Mouse (Mus musculus): ENCODE measurements around the gene Bmpr1a. TPM values are rescaled to one million over a fixed set of nuclear protein-coding genes. Genes with fewer than 3 reads are reported as not detected.

Gene Bmpr1a
- polyA plus RNA-seq (2014; fragmentation: Nextera tagmentation; extraction: Ambion mirVana) = 56.7 and 56.8 TPM in 2 replicates

DNA sequence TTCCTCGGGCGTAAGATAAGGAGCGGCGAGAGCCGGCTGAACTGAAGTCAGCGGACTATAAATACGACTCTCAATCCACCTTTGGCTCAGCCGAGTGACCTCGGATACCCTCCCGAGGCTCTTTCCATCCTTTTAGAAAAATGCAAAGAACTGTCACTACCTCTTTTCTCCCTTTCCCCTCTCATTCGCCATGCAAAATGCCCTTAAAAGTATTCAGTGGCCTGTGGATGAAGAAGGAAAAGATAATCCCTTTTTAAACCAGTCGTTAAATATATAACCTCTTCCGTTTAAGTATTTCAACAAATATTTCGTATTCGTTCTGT lies at the start of gene Bmpr1a:
Gene Bmpr1a (minus strand): TSS at position 17 of the 323 bp plus-strand sequence.
- H3K9me3 ChIP-seq (ENCODE audit: control insufficient read depth, low read length) = no peaks in the 10 kb centered on the region
- H3K36me3 ChIP-seq (ENCODE audit: control insufficient read depth, insufficient read depth, low read length) = no peaks in the 10 kb centered on the region
- peak within 1 kb of the TSS; percentile 97 for H3K27ac ChIP-seq (ENCODE audit: low read depth)
- DNase-seq (ENCODE audit: low spot score) (no peak), ATAC-seq (replicated peaks; ENCODE audit: low FRiP score, low TSS enrichment, low read depth) (no peak)
- no peaks in the 10 kb centered on the region for H3K27me3 ChIP-seq (replicated peaks; ENCODE audit: control insufficient read depth, insufficient read depth, low read length)
- 6% methylated on average over 15 of the region's 15 CpGs for WGBS
- H3K4me3 ChIP-seq (ENCODE audit: low read depth, low read length) = peak within 1 kb of the TSS; percentile 81
- H3K9ac ChIP-seq (ENCODE audit: low read length) = peak within 1 kb of the TSS; percentile 99
- peaks cover 17% of the 10 kb centered on the region for H3K4me1 ChIP-seq (replicated peaks; ENCODE audit: control insufficient read depth, insufficient read depth, low read length)
- H3K4me2 ChIP-seq (ENCODE audit: low read length) = peak within 1 kb of the TSS; percentile 60

DNA sequence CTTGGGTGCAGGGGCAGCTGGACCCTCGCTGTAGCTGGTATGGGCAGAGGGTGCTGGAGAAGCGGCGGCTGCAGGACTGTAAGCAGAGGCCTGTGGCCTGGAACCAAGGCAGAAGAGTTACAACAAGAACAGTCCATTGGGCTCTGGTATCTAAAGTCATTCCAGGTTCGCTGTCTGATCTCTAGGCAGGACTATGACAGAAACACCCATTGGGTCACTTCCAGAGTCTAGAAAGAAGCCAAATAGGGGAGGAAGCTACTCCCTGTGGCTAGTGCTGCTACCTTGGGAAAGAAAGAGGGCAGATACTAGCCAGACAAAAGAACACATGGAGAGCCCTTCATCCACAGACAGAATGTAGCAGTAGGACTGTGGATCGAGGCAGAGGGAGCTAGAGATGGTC lies 49.1 kb upstream of the Bmpr1a start:
- DNase-seq (ENCODE audit: low spot score) (no peak), ATAC-seq (replicated peaks; ENCODE audit: low FRiP score, low TSS enrichment, low read depth) (no peak)
- H3K27me3 ChIP-seq (replicated peaks; ENCODE audit: control insufficient read depth, insufficient read depth, low read length) = 0 out of 2 replicates have a peak, but pooled peaks cover 5% of the 10 kb centered on the region
- H3K9ac ChIP-seq (ENCODE audit: low read length) = no peak overlapping the region
- no peaks in the 10 kb centered on the region for H3K36me3 ChIP-seq (ENCODE audit: control insufficient read depth, insufficient read depth, low read length)
- H3K4me3 ChIP-seq (ENCODE audit: low read depth, low read length) = no peak overlapping the region
- no peak overlapping the region for H3K4me2 ChIP-seq (ENCODE audit: low read length)
- H3K9me3 ChIP-seq (ENCODE audit: control insufficient read depth, low read length) = no peaks in the 10 kb centered on the region
- no peak overlapping the region for H3K27ac ChIP-seq (ENCODE audit: low read depth)
- 96% methylated on average over 5 of the region's 5 CpGs for WGBS
- H3K4me1 ChIP-seq (replicated peaks; ENCODE audit: control insufficient read depth, insufficient read depth, low read length) = peaks cover 10% of the 10 kb centered on the region

DNA sequence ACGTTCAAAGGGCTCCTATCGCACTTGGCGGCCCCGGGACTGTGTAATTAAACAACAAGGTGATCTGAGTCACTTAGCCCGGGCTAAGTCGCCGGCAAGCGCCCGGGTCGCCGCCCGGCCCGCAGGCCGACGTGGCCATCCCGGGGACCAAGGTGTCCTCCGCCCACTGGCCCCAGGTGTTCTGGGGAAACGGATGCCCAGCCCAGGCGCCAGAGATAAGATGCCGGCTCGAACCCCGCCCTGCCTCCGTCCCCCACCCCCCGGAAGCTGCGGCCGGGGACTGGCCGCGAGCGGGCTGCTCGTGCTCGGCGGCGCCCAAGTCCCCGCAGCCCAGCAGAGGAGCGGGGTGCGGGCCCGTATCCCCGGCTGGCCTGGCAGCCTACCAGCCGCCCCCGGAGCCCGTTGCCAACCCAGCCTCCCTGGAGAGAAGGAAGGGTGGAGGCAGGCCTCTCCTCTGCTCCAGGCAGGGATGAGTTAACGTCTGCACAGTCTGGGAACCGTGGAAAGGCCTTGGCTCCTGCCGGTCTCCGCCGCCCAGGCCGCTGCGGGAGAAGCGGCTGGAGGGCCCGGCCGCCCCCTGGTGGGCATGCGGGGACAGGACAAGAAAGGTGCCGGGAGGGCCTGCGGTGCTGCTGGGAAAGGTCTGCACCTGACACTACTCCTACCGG lies 46.0 kb upstream of the Bmpr1a start:
- H3K27ac ChIP-seq (ENCODE audit: low read depth) = peak overlapping the region; percentile 87
- DNase-seq (ENCODE audit: low spot score) = peak; percentile 92
- peak overlapping the region; percentile 76 for H3K9ac ChIP-seq (ENCODE audit: low read length)
- no peaks in the 10 kb centered on the region for H3K9me3 ChIP-seq (ENCODE audit: control insufficient read depth, low read length)
- no peaks in the 10 kb centered on the region for H3K36me3 ChIP-seq (ENCODE audit: control insufficient read depth, insufficient read depth, low read length)
- under 1% methylated on average over 49 of the region's 55 CpGs for WGBS
- ATAC-seq (replicated peaks; ENCODE audit: low FRiP score, low TSS enrichment, low read depth) = peak; percentile 95
- H3K4me3 ChIP-seq (ENCODE audit: low read depth, low read length) = peak overlapping the region; percentile 70
- H3K4me2 ChIP-seq (ENCODE audit: low read length) = peak overlapping the region; percentile 74
- H3K4me1 ChIP-seq (replicated peaks; ENCODE audit: control insufficient read depth, insufficient read depth, low read length) = peaks cover 15% of the 10 kb centered on the region
- H3K27me3 ChIP-seq (replicated peaks; ENCODE audit: control insufficient read depth, insufficient read depth, low read length) = 0 out of 2 replicates have a peak, but pooled peaks cover 5% of the 10 kb centered on the region

DNA sequence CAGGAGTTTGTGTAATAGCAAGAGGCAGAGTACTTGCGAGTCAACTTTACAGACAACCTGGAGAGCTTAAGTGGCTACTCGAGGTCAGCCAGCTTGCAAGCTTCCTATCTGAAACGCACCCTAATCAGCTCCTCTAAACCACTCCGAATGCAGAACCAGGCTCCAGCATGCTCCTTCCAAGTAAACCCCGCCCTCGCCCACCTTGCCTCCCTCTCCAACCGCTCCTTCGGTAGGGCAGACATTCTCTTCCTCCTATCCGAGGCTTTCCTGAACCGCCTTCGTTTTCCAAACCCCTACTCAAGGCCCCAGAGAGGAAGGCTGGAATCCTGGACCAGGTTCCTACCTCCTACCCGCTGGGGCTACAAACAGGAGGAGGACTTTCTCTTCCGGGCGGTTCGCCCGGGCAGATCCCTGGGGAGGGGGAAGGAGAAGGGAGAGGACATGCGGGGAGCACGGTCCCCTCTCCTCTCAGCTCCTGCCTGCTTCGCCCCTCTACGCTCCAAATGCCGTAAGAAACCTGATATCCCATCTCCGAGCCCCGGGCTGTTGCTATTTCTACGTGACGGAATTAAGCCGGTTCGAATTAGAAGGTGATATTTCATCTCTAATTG lies 45.4 kb upstream of the Bmpr1a start:
- peak overlapping the region; percentile 70 for H3K4me3 ChIP-seq (ENCODE audit: low read depth, low read length)
- H3K27me3 ChIP-seq (replicated peaks; ENCODE audit: control insufficient read depth, insufficient read depth, low read length) = 0 out of 2 replicates have a peak, but pooled peaks cover 4% of the 10 kb centered on the region
- no peaks in the 10 kb centered on the region for H3K9me3 ChIP-seq (ENCODE audit: control insufficient read depth, low read length)
- H3K4me2 ChIP-seq (ENCODE audit: low read length) = peak overlapping the region; percentile 74
- under 1% methylated on average over 27 of the region's 27 CpGs for WGBS
- peaks cover 21% of the 10 kb centered on the region for H3K4me1 ChIP-seq (replicated peaks; ENCODE audit: control insufficient read depth, insufficient read depth, low read length)
- DNase-seq (ENCODE audit: low spot score) (peak; percentile 86), ATAC-seq (replicated peaks; ENCODE audit: low FRiP score, low TSS enrichment, low read depth) (peak; percentile 62)
- H3K27ac ChIP-seq (ENCODE audit: low read depth) = peak overlapping the region; percentile 87
- H3K36me3 ChIP-seq (ENCODE audit: control insufficient read depth, insufficient read depth, low read length) = no peaks in the 10 kb centered on the region
- peak overlapping the region; percentile 76 for H3K9ac ChIP-seq (ENCODE audit: low read length)

DNA sequence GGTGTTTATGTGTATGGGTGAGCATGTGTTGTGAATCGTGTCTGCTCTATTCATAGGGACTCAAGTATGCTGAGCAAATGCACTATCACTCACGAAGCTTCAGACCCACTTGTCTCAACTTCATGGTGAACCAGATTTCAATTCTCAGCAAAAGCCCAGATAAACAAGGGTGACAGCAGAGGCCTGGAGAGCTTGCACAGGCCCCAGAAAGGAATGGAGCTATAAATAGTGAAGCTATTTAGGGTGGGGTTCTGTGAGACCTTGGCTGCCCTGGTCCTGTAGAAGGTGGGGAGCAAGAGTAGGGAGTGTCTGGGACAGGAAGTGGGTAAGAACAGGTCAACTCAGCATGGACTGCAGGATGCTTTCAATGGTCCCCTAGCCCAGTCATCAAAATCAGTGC lies 41.4 kb upstream of the Bmpr1a start:
- no peak overlapping the region for H3K9ac ChIP-seq (ENCODE audit: low read length)
- DNase-seq (ENCODE audit: low spot score) = no peak
- H3K27ac ChIP-seq (ENCODE audit: low read depth) = peak overlapping the region; percentile 40; the same call in 1 of the 2 replicates
- H3K36me3 ChIP-seq (ENCODE audit: control insufficient read depth, insufficient read depth, low read length) = no peaks in the 10 kb centered on the region
- H3K27me3 ChIP-seq (replicated peaks; ENCODE audit: control insufficient read depth, insufficient read depth, low read length) = no peaks in the 10 kb centered on the region
- H3K4me1 ChIP-seq (replicated peaks; ENCODE audit: control insufficient read depth, insufficient read depth, low read length) = peaks cover 29% of the 10 kb centered on the region
- no peaks in the 10 kb centered on the region for H3K9me3 ChIP-seq (ENCODE audit: control insufficient read depth, low read length)
- H3K4me2 ChIP-seq (ENCODE audit: low read length) = no peak overlapping the region
- no peak for ATAC-seq (replicated peaks; ENCODE audit: low FRiP score, low TSS enrichment, low read depth)
- 22% methylated on average over 2 of the region's 2 CpGs for WGBS
- H3K4me3 ChIP-seq (ENCODE audit: low read depth, low read length) = no peak overlapping the region

DNA sequence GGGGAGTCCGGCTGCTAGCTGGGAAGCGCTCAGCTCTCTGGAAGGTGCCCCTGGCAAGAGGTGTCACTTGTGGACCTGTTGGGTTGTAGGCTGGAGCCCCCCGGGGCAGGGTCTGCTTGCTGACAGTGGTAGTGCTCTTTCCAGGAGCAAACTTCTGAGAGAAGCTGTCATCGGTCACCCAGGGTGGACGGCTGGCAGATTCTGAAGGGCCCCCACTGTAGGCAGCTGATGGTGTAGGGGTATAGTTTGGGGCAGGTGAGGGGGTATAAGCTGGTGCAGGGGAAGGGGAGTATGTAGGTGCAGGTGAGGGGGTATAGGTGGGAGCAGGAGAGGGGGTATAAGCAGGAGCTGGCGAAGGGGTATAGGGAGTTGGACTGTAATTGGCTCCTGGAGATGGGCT lies 40.9 kb upstream of the Bmpr1a start:
- no peak overlapping the region for H3K9ac ChIP-seq (ENCODE audit: low read length)
- H3K27me3 ChIP-seq (replicated peaks; ENCODE audit: control insufficient read depth, insufficient read depth, low read length) = no peaks in the 10 kb centered on the region
- H3K4me2 ChIP-seq (ENCODE audit: low read length) = no peak overlapping the region
- 85% methylated on average over 6 of the region's 6 CpGs for WGBS
- peak overlapping the region; percentile 40; the same call in 1 of the 2 replicates for H3K27ac ChIP-seq (ENCODE audit: low read depth)
- no peak overlapping the region for H3K4me3 ChIP-seq (ENCODE audit: low read depth, low read length)
- no peaks in the 10 kb centered on the region for H3K36me3 ChIP-seq (ENCODE audit: control insufficient read depth, insufficient read depth, low read length)
- peaks cover 27% of the 10 kb centered on the region for H3K4me1 ChIP-seq (replicated peaks; ENCODE audit: control insufficient read depth, insufficient read depth, low read length)
- no peak for DNase-seq (ENCODE audit: low spot score)
- no peaks in the 10 kb centered on the region for H3K9me3 ChIP-seq (ENCODE audit: control insufficient read depth, low read length)
- no peak for ATAC-seq (replicated peaks; ENCODE audit: low FRiP score, low TSS enrichment, low read depth)

DNA sequence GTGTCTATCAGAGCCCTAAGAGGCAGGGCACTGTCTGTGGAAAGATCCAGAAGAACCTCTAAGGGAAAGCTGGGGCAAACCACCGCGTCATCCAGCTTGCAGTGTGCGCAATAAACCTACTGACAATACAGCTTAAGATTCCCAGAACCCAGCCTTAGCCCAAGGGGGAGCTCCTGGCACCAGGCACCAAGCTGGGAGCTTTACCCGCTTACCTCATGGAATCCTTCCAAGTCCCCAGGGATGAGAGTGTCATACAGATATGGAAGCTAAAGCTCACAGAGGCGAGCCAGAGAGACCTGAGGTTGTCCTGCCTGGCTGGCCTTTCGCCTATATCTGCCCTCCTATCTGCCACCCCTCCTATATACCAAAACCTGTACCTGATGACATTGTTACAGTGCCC lies 40.5 kb upstream of the Bmpr1a start:
- Histone ChIP-seq H3K9me3 (ENCODE audit: control insufficient read depth, low read length) (no peaks in the 10 kb centered on the region), H3K4me2 (ENCODE audit: low read length) (no peak overlapping the region), H3K27me3 (replicated peaks; ENCODE audit: control insufficient read depth, insufficient read depth, low read length) (no peaks in the 10 kb centered on the region), H3K4me3 (ENCODE audit: low read depth, low read length) (no peak overlapping the region), H3K36me3 (ENCODE audit: control insufficient read depth, insufficient read depth, low read length) (no peaks in the 10 kb centered on the region), H3K27ac (ENCODE audit: low read depth) (peak overlapping the region; percentile 40; the same call in 1 of the 2 replicates), H3K4me1 (replicated peaks; ENCODE audit: control insufficient read depth, insufficient read depth, low read length) (peaks cover 27% of the 10 kb centered on the region), H3K9ac (ENCODE audit: low read length) (no peak overlapping the region)
- 79% methylated on average over 6 of the region's 6 CpGs for WGBS
- ATAC-seq (replicated peaks; ENCODE audit: low FRiP score, low TSS enrichment, low read depth) = no peak
- no peak for DNase-seq (ENCODE audit: low spot score)

DNA sequence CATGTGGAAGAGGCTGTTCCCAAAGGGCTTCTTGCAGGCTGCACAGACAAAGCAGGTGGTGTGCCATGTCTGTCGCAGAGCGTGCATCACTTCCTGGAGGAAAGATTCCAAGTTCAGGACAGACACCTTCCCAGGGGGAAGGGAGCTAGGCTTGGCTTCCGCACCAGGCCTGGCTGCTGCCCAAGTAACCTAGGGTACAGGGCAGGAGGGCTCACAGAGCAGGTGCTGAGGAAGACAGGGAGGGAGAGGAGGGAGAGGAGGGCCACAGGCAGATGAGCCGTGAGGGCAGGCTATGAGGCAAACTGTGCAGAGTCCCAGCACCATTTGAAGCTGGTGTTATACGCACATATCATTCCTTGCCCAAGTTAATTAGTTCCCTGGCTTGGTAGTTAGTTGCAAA lies 38.8 kb upstream of the Bmpr1a start:
- 74% methylated on average over 5 of the region's 5 CpGs for WGBS

More for the DNA sequence above, 38.8 kb upstream of the Bmpr1a start:
- Histone ChIP-seq H3K4me1 (replicated peaks; ENCODE audit: control insufficient read depth, insufficient read depth, low read length) (peaks cover 22% of the 10 kb centered on the region), H3K27me3 (replicated peaks; ENCODE audit: control insufficient read depth, insufficient read depth, low read length) (no peaks in the 10 kb centered on the region), H3K27ac (ENCODE audit: low read depth) (peak overlapping the region; percentile 88; the same call in 1 of the 2 replicates), H3K4me2 (ENCODE audit: low read length) (no peak overlapping the region), H3K4me3 (ENCODE audit: low read depth, low read length) (no peak overlapping the region), H3K36me3 (ENCODE audit: control insufficient read depth, insufficient read depth, low read length) (no peaks in the 10 kb centered on the region), H3K9me3 (ENCODE audit: control insufficient read depth, low read length) (no peaks in the 10 kb centered on the region), H3K9ac (ENCODE audit: low read length) (no peak overlapping the region)
- no peak for DNase-seq (ENCODE audit: low spot score)
- no peak for ATAC-seq (replicated peaks; ENCODE audit: low FRiP score, low TSS enrichment, low read depth)
